Mouse (Mus musculus): Measurements from ENCODE around the gene Cox15. TPM values are rescaled to one million over a fixed set of nuclear protein-coding genes. Genes with fewer than 3 reads are reported as not detected.

The Cox15 gene
- total RNA-seq, 1 experiment from 2014 or later, result 12.1 TPM

Other genes with a start within 250 kb of the Cox15 start
- 16.6 and 17.7 TPM in 2 replicates for gene Got1, start 228.4 kb downstream of the Cox15 start, total RNA-seq (2017)
- gene Nkx2-3, start 140.7 kb downstream of the Cox15 start, total RNA-seq (2017), result not detected in 2 replicates
- 89.6 and 93.3 TPM in 2 replicates for gene Slc25a28, start 78.1 kb downstream of the Cox15 start, total RNA-seq (2017)
- gene Entpd7, start 63.3 kb downstream of the Cox15 start, total RNA-seq (2017), result 5.1 and 10.2 TPM in 2 replicates
- 16.6 and 17.1 TPM in 2 replicates for gene Cutc, start within 50 bp of the Cox15 start, total RNA-seq (2017)
- gene Abcc2, start 29.2 kb upstream of the Cox15 start, total RNA-seq (2017), result 0.74 and 1.7 TPM in 2 replicates
- gene Dnmbp, start 187.2 kb upstream of the Cox15 start, total RNA-seq (2017), result 26.2 and 29.7 TPM in 2 replicates
- gene Cpn1, start 233.6 kb upstream of the Cox15 start, total RNA-seq (2017), result not detected in 2 replicates

All from neutrophil, adult 5-6 weeks (primary cell).